Mouse (Mus musculus): Measurements from ENCODE around the gene Pou6f2. TPM values are rescaled to one million over a fixed set of nuclear protein-coding genes. Genes with fewer than 3 reads are reported as not detected.
A peak's percentile ranks its signal among the peaks of the same experiment; 100 is the strongest.

The Pou6f2 gene
- polyA plus RNA-seq, 1 experiment from 2014 or later = 9.1 TPM

DNA sequence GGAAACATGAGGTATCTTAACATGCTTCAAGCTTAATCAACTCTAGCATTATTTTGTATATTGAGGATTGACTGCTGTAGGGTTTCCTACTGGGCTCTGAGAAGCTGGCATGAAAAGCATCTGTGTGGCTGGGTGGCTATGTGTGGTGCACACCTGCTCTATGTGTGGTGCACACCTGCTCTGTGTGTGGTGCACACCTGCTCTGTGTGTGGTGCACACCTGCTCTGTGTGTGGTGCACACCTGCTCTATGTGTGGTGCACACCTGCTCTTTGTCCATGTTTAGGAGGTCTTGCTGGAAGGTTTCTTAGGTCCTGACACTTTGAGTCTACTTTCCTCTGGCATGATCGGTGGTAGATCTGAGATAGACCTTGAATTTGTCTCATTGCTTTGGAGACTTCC, 233.3 kb downstream of the Pou6f2 start:
- DNase-seq (ENCODE audit: low spot score) (no peak), ATAC-seq (ENCODE audit: low FRiP score) (no peak)
- Histone ChIP-seq H3K4me2 (replicated peaks) (no peak overlapping the region), H3K27ac (no peak overlapping the region), H3K9me3 (ENCODE audit: control insufficient read depth, low read length) (no peaks in the 10 kb centered on the region), H3K36me3 (replicated peaks; ENCODE audit: control insufficient read depth, insufficient read depth) (no peaks in the 10 kb centered on the region), H3K4me3 (replicated peaks; ENCODE audit: low read length) (no peak overlapping the region), H3K27me3 (ENCODE audit: control insufficient read depth, insufficient read depth, low read length) (no peaks in the 10 kb centered on the region), H3K9ac (no peak overlapping the region), H3K4me1 (replicated peaks; ENCODE audit: control insufficient read depth, insufficient read depth, low read length) (no peaks in the 10 kb centered on the region)
- WGBS = 97% methylated on average over 1 of the region's 1 CpGs

DNA sequence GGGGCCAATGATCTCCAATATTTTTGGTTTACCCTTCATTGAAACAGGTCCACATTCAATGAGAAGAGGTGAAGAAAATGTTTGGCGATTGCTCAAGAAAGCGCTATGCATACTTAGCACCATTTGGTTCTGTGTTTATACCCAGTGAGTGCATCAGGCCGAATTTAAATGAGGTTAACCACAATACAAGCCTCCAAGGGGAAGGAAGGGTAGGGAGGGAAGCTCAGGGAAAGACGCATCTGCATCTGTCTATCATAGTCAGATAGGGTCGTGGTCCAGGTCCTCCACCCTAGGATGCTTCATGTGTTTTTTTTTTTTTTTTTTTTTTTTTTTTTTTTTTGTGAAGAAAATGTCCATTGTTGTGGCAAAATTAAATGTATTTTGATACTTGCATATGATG, 236.9 kb downstream of the Pou6f2 start:
- 65% methylated on average over 5 of the region's 5 CpGs for whole genome bisulfite sequencing

DNA sequence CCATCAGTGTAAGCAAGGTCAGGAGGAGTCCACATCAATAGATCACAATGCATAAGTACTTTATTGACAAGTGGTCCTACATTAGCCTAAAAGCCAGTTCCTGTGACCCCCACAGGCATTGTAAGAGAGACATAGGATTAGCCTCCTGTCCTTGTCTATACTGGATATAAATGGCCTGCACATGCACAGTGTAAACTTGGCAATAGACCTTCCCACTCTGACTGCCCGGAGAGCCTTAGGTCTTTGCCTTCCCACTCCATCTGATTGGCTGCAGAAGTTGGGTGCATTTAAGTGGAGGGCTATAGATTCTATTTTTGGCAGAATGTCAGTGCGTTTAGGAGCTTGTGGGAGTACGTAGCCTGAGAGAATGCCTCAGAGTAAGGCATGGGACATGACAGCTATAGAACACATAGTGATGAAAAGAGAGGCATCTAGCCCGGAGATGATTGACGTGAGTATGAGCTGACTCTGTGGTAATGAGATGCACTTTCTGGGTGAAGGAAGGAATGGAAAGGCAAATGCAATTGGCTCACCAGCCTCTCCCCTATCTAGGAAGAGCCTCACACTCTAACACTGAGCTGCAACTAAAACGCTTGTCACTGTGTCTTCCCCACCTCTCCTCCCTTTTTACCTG, 243.4 kb downstream of the Pou6f2 start:
- Histone ChIP-seq H3K4me2 (replicated peaks) (no peak overlapping the region), H3K9me3 (ENCODE audit: control insufficient read depth, low read length) (no peaks in the 10 kb centered on the region), H3K4me1 (replicated peaks; ENCODE audit: control insufficient read depth, insufficient read depth, low read length) (no peaks in the 10 kb centered on the region), H3K27me3 (ENCODE audit: control insufficient read depth, insufficient read depth, low read length) (no peaks in the 10 kb centered on the region), H3K9ac (no peak overlapping the region), H3K36me3 (replicated peaks; ENCODE audit: control insufficient read depth, insufficient read depth) (no peaks in the 10 kb centered on the region), H3K27ac (no peak overlapping the region), H3K4me3 (replicated peaks; ENCODE audit: low read length) (no peak overlapping the region)
- DNase-seq (ENCODE audit: low spot score) (no peak), ATAC-seq (ENCODE audit: low FRiP score) (no peak)
- 80% methylated on average over 6 of the region's 6 CpGs for WGBS

More for the DNA sequence above, 236.9 kb downstream of the Pou6f2 start:
- Histone ChIP-seq H3K9me3 (ENCODE audit: control insufficient read depth, low read length) (no peaks in the 10 kb centered on the region), H3K4me1 (replicated peaks; ENCODE audit: control insufficient read depth, insufficient read depth, low read length) (no peaks in the 10 kb centered on the region), H3K27ac (no peak overlapping the region), H3K27me3 (ENCODE audit: control insufficient read depth, insufficient read depth, low read length) (no peaks in the 10 kb centered on the region), H3K36me3 (replicated peaks; ENCODE audit: control insufficient read depth, insufficient read depth) (no peaks in the 10 kb centered on the region), H3K4me3 (replicated peaks; ENCODE audit: low read length) (no peak overlapping the region), H3K9ac (no peak overlapping the region), H3K4me2 (replicated peaks) (no peak overlapping the region)
- no peak for DNase-seq (ENCODE audit: low spot score)
- no peak for ATAC-seq (ENCODE audit: low FRiP score)

DNA sequence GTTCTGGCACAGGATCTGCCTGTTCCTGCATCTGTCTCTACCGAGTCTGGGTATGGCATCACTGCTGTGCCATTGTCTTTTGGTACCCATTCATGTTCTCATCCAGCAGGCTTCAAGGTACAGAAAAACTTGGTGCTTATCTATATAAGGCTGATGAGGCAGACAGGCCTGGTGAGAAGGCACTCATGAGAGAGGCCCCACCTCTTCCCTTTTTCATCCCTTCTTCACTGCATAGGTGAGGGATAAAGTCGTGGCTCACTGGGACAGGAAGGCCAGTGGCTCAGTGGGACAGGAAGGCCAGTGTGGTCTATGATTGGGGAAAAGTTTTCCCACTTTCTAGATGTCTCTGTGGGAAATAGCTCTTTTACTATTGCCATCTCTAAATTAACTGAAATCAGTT, 263.8 kb downstream of the Pou6f2 start:
- Histone ChIP-seq H3K9ac (no peak overlapping the region), H3K4me3 (replicated peaks; ENCODE audit: low read length) (no peak overlapping the region), H3K27me3 (ENCODE audit: control insufficient read depth, insufficient read depth, low read length) (no peaks in the 10 kb centered on the region), H3K4me1 (replicated peaks; ENCODE audit: control insufficient read depth, insufficient read depth, low read length) (no peaks in the 10 kb centered on the region; the same call in 1 of the 2 replicates), H3K36me3 (replicated peaks; ENCODE audit: control insufficient read depth, insufficient read depth) (no peaks in the 10 kb centered on the region), H3K9me3 (ENCODE audit: control insufficient read depth, low read length) (no peaks in the 10 kb centered on the region), H3K27ac (no peak overlapping the region), H3K4me2 (replicated peaks) (no peak overlapping the region)
- DNase-seq (ENCODE audit: low spot score) (no peak), ATAC-seq (ENCODE audit: low FRiP score) (no peak)
- WGBS = 67% methylated on average over 2 of the region's 2 CpGs

DNA sequence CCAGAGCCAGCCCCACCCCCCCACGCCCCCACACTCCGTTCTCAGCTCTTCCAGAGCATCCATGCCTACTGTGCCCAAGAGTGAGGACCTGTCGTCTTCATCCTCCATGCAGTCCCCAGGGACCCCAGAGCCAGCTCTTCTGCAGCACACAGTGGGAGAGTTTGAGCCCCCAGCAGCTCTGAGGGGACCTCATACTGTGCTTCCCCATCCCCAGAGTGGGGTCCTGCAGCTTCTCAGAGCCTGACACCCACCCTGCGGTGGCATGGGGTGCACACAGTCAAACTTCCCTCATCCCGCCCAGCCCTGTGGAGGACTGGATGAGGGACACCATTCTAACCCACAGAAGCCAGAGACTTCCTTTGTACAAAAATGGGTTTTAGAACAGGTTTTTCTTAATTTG, 264.3 kb downstream of the Pou6f2 start:
- H3K4me1 ChIP-seq (replicated peaks; ENCODE audit: control insufficient read depth, insufficient read depth, low read length) = no peaks in the 10 kb centered on the region; the same call in 1 of the 2 replicates
- H3K4me3 ChIP-seq (replicated peaks; ENCODE audit: low read length) = no peak overlapping the region
- no peak overlapping the region for H3K9ac ChIP-seq
- H3K4me2 ChIP-seq (replicated peaks) = no peak overlapping the region
- H3K27ac ChIP-seq = no peak overlapping the region
- no peaks in the 10 kb centered on the region for H3K27me3 ChIP-seq (ENCODE audit: control insufficient read depth, insufficient read depth, low read length)
- no peaks in the 10 kb centered on the region for H3K9me3 ChIP-seq (ENCODE audit: control insufficient read depth, low read length)
- no peaks in the 10 kb centered on the region for H3K36me3 ChIP-seq (replicated peaks; ENCODE audit: control insufficient read depth, insufficient read depth)
- DNase-seq (ENCODE audit: low spot score) = no peak
- 0 out of 2 replicates have a peak, but pooled peaks have one; percentile 41 for ATAC-seq (ENCODE audit: low FRiP score)
- 74% methylated on average over 5 of the region's 5 CpGs for WGBS

DNA sequence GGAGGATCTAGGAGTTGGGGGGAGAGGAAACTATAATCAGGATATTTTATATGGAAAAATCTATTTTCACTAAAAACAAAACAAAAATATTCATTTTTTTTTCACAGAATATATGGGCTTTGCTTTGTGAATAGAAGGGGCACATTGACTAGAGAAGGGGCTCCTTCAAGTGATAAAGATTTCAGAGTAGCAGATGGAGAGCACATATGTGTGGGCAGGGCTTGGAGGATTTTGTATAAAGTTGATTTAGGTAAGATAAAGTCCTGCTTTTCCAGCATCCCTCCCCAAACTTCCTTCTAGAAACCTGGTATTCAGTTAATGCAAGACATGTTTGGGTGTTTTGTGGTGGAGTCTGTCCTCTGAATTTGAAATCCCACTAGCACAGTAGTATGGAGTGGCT, 266.2 kb downstream of the Pou6f2 start:
- Histone ChIP-seq H3K4me1 (replicated peaks; ENCODE audit: control insufficient read depth, insufficient read depth, low read length) (no peaks in the 10 kb centered on the region; the same call in 1 of the 2 replicates), H3K27me3 (ENCODE audit: control insufficient read depth, insufficient read depth, low read length) (no peaks in the 10 kb centered on the region), H3K4me2 (replicated peaks) (no peak overlapping the region), H3K9ac (no peak overlapping the region), H3K9me3 (ENCODE audit: control insufficient read depth, low read length) (no peaks in the 10 kb centered on the region), H3K27ac (no peak overlapping the region), H3K4me3 (replicated peaks; ENCODE audit: low read length) (no peak overlapping the region), H3K36me3 (replicated peaks; ENCODE audit: control insufficient read depth, insufficient read depth) (no peaks in the 10 kb centered on the region)
- DNase-seq (ENCODE audit: low spot score) = no peak
- no peak for ATAC-seq (ENCODE audit: low FRiP score)

DNA sequence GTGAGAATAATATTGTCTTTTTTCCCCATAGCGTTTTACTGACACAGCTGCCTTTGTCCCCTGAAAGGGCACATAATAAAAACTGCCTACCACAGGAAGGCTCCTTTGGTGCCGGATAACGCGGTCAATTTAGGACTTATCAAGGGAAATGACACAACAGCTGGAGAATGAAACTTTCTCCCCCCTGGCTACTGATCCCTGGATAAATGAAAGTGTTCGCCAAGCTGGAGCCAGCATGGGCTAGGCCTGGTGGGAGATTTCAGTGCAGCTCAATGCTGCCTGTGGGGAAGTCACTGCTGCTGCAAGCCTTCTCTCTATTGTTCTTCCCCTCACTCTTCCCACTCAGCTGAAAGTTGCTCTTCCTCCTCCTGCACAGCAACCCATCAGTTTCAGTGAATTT, 267.8 kb downstream of the Pou6f2 start:
- 24% methylated on average over 5 of the region's 5 CpGs for WGBS
- Histone ChIP-seq H3K9me3 (ENCODE audit: control insufficient read depth, low read length) (no peaks in the 10 kb centered on the region), H3K4me2 (replicated peaks) (no peak overlapping the region), H3K36me3 (replicated peaks; ENCODE audit: control insufficient read depth, insufficient read depth) (no peaks in the 10 kb centered on the region), H3K9ac (no peak overlapping the region), H3K4me1 (replicated peaks; ENCODE audit: control insufficient read depth, insufficient read depth, low read length) (no peaks in the 10 kb centered on the region; the same call in 1 of the 2 replicates), H3K4me3 (replicated peaks; ENCODE audit: low read length) (no peak overlapping the region), H3K27ac (no peak overlapping the region), H3K27me3 (ENCODE audit: control insufficient read depth, insufficient read depth, low read length) (no peaks in the 10 kb centered on the region)
- ATAC-seq (ENCODE audit: low FRiP score) (no peak), DNase-seq (ENCODE audit: low spot score) (no peak)

DNA sequence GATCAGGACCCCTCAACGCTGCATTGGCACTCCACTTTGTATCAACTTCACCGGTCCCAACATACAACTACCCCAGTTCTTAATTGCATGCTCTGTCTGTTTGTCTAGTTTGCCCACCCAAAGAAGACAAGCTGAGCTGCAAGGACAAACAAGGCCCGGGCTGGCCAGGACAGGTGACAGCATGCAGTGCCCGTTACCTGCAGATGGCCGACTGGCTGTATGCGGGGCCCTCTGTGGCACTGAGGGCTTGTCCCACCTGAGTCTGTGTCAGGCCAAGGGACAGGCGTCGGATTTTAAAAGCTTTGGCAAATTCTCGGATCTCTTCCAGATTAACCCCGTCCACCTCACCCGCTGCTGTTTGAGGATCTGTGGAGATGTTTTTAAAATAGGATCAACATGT, 268.7 kb downstream of the Pou6f2 start:
- no peaks in the 10 kb centered on the region for H3K27me3 ChIP-seq (ENCODE audit: control insufficient read depth, insufficient read depth, low read length)
- no peak for DNase-seq (ENCODE audit: low spot score)
- no peak overlapping the region for H3K4me3 ChIP-seq (replicated peaks; ENCODE audit: low read length)
- no peak for ATAC-seq (ENCODE audit: low FRiP score)
- no peaks in the 10 kb centered on the region for H3K36me3 ChIP-seq (replicated peaks; ENCODE audit: control insufficient read depth, insufficient read depth)
- no peak overlapping the region for H3K27ac ChIP-seq
- H3K9me3 ChIP-seq (ENCODE audit: control insufficient read depth, low read length) = no peaks in the 10 kb centered on the region
- no peaks in the 10 kb centered on the region; the same call in 1 of the 2 replicates for H3K4me1 ChIP-seq (replicated peaks; ENCODE audit: control insufficient read depth, insufficient read depth, low read length)
- H3K4me2 ChIP-seq (replicated peaks) = no peak overlapping the region
- WGBS = 91% methylated on average over 11 of the region's 11 CpGs
- H3K9ac ChIP-seq = no peak overlapping the region

DNA sequence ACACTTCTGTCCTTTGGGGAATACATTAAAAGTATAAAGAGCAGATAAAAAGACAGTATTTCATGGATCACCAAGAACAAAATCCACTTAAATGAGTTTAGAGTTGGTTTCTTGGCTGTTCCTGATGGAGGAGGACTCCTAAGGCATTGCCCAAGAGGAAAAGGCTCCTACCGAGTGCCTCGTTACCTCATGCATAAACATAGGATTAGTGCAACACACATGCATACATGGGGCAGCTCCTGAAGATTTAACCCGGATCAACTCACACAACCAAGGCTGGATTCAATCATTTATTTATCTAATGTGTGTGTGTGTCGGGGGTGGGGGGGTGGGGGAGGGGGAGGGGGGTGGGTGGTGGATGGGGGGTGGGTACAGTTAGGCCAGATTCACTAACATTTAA, 269.4 kb downstream of the Pou6f2 start:
- no peak for ATAC-seq (ENCODE audit: low FRiP score)
- no peak overlapping the region for H3K9ac ChIP-seq

DNA sequence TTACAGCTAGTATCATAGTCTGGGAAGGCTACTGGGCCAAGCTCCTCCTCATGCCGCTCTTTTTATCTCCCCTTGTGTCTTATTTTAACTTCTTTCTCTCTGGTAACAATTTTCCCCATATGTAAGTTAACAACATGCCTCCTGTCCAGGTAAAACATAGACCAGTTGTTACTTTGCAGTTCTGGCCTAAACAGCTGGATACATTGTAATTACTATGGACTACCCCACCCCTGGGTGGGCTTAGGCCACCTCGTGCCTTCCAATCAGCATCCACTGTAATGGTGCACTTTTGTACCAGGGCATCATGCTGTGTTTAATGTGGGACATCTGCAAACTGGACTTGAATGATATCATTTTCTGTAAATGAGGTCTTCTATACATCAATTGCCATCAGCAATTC, 271.4 kb downstream of the Pou6f2 start:
- DNase-seq (ENCODE audit: low spot score) = no peak
- Histone ChIP-seq H3K9me3 (ENCODE audit: control insufficient read depth, low read length) (no peaks in the 10 kb centered on the region), H3K9ac (no peak overlapping the region), H3K4me2 (replicated peaks) (no peak overlapping the region), H3K27ac (no peak overlapping the region), H3K36me3 (replicated peaks; ENCODE audit: control insufficient read depth, insufficient read depth) (no peaks in the 10 kb centered on the region), H3K27me3 (ENCODE audit: control insufficient read depth, insufficient read depth, low read length) (no peaks in the 10 kb centered on the region), H3K4me1 (replicated peaks; ENCODE audit: control insufficient read depth, insufficient read depth, low read length) (no peaks in the 10 kb centered on the region; the same call in 1 of the 2 replicates), H3K4me3 (replicated peaks; ENCODE audit: low read length) (no peak overlapping the region)
- no peak for ATAC-seq (ENCODE audit: low FRiP score)
- 63% methylated on average over 2 of the region's 2 CpGs for WGBS

More for the DNA sequence above, 269.4 kb downstream of the Pou6f2 start:
- H3K27me3 ChIP-seq (ENCODE audit: control insufficient read depth, insufficient read depth, low read length) = no peaks in the 10 kb centered on the region
- no peaks in the 10 kb centered on the region for H3K9me3 ChIP-seq (ENCODE audit: control insufficient read depth, low read length)
- H3K36me3 ChIP-seq (replicated peaks; ENCODE audit: control insufficient read depth, insufficient read depth) = no peaks in the 10 kb centered on the region
- no peak overlapping the region for H3K4me2 ChIP-seq (replicated peaks)
- 37% methylated on average over 4 of the region's 4 CpGs for WGBS
- DNase-seq (ENCODE audit: low spot score) = no peak
- H3K27ac ChIP-seq = no peak overlapping the region
- H3K4me3 ChIP-seq (replicated peaks; ENCODE audit: low read length) = no peak overlapping the region
- no peaks in the 10 kb centered on the region; the same call in 1 of the 2 replicates for H3K4me1 ChIP-seq (replicated peaks; ENCODE audit: control insufficient read depth, insufficient read depth, low read length)

All from hindbrain, embryonic 14.5 days (tissue).